Mouse (Mus musculus): ENCODE measurements around the gene Mep1a.

The Mep1a gene

DNA sequence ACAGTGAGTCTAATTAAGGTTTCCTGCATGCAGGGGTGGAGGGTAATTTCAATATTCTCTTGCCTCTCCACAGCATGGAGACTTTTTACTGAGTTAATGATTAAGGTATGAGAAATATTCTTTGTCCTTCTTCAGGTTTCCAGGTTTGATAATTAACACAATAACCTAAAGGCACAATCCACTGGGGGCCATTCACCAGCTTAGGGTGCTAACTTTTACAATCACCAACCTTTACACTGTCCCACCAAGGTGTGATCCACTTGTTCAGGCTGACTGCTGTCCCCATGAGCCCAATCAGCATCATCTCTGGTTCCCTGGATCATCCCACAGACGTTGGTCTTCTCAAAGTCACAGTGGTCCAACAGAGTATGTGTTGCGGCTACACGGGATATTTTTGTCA lies 16.6 kb downstream of the Mep1a start:
- in situ Hi-C loops (cut with MboI, MseI) = no loop called here

DNA sequence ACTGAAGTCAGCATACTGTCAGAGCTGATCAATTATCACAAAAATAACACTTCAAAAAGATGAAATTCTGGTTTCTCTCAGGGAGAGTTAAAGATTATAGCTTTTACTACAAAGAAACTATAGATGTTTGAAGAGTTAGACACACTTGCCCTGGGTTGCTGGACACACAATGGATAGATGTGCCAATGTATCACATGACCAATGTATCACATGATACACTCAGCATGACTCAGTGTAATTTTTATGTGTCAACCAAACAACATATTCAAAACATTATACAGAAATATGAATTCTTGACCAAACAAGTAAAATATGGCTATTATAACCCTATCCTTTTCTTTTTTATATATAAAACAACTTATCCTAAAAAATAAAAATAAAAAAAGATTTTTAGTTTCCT lies 25.0 kb downstream of the Mep1a start:
- in situ Hi-C loops (cut with MboI, MseI) = no loop called here

DNA sequence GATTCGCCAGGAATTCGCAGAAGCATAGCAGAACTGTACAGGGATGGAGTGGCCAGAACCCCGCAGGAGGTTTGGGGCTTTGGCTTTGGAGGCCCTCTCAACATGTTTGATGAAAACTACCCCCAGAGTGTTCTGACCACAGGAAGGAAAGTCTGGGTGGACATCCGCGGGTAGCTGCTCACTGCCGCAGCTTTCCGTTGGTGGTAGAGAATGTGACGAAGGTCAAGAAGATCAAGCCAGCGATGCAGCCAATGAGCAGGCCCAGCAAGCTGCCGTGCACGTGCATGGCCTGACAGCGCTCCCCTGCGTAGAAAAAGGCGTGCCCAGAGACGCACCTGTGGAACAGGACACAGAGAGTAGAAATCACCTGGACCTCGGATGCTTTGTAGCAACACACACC lies 27.8 kb downstream of the Mep1a start:
- in situ Hi-C loops (cut with MboI, MseI) = loop anchor here (25.0 kb wide), 1 partner anchor 462 kb away; the partner anchor contains the start of gene Tnfrsf21

DNA sequence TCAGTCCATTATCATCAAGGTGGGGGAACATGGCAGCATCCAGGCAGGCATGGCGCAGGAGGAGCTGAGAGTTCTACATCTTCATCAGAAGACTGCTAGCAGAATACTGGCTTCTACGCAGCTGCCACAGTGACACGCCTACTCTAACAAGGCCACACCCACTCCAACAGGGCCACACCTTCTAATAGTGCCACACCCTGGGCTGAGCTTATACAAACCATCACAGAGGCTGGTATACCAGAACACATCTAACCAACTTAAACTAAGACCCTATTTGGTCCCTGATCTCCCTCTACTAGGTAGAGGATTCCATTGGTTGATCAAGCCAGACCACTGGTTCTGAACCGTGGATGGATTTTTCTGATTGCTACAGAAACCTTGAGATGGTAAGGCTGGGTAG lies 30.1 kb downstream of the Mep1a start:
- in situ Hi-C loops (cut with MboI, MseI) = loop anchor here (25.0 kb wide), 1 partner anchor 460 kb away; the partner anchor contains the start of gene Tnfrsf21

DNA sequence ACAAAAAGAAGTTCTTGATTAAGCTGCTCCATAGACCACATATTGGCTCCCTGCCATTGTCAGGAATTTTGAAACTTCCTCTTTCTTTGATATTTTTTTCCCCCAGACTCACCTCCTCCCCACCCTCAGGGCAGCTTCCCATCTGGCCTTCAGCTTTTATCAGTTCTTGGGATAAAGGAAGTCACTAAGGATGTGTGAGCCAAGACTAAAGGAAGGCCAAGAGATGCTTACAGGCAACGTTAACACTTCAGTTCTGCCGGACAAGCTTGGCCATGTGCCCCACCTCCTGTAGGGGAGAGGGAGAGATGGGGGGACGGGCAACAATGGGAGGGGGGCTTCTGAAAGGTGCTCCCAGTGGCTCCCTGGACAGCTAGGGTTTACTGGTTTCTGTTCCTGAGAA lies 32.6 kb downstream of the Mep1a start:
- in situ Hi-C loops (cut with MboI, MseI) = loop anchor here (25.0 kb wide), 1 partner anchor 458 kb away; the partner anchor contains the start of gene Tnfrsf21

DNA sequence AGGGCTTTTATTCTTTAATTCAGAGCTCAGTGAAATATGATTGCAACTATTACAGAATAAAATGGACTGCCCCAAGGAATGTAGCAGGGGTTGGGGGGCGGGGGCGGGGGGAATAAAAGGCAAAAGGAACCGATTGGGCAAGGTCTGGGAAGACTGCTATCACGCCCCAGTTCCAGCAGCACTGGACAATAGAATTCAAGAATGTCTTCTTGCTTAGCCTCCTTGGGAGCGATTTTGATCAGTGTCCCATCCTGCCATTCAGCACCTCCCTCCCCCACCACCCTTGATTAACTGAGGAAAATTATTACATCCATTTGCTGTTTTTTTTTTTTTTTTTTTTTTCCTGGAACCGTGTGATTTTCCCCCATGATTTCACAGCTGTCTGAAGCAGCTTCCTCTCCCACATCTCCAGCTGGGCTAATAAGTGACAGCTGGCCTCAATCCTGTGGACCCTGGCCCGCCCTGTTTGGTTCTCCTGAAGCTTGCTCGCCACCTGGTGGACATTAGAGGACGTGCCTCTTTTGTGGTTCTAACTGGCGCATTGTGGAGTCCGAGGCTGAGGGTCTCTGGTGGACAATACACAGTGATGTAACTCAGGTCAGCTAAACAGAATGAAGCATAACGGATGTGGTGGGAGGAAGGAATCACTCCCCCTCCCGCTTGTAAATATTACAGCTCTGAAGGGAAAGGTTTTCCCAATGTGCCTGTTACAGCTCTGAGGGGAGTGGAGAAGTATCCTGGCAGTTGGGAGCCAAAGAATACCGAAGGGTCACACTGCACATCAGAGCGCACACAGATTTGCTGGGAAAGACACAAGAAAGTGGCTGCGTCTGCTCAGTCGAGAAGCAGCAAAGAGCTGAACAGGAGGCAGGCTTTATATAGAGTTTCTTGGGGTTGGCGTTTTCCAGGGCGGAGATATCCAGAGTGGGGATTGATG lies 42.1 kb downstream of the Mep1a start:
- in situ Hi-C loops (cut with MboI, MseI) = loop anchor here (25.0 kb wide), 1 partner anchor 448 kb away; the partner anchor contains the start of gene Tnfrsf21

DNA sequence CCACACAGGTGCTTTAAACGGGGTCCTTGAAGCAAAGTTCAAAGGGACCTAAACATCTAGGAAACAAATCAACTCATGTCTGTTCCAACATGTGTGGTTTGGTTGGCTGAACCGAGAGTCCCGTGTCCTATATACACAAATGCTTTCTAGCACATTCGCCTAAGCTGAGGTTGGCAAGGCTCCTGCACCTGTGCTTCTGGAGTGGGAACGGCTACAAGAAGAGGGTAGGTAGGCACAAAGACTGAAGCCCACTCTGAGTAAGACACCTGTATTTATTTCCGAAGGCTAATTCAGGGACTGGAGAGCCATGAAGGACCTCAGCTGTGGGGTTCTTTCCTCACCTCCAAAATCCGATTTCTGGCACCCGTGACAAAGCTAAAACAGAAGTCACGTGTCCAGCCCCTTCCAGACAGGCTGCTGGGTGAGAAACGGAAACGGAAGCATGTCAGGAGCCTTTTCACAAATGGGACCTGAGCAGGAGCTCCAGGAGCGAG lies 42.8 kb downstream of the Mep1a start:
- in situ Hi-C loops (cut with MboI, MseI) = loop anchor here (5.0 to 25.0 kb wide), 2 partner anchors 197 to 447 kb away; partner anchors contain the start of gene Tnfrsf21

DNA sequence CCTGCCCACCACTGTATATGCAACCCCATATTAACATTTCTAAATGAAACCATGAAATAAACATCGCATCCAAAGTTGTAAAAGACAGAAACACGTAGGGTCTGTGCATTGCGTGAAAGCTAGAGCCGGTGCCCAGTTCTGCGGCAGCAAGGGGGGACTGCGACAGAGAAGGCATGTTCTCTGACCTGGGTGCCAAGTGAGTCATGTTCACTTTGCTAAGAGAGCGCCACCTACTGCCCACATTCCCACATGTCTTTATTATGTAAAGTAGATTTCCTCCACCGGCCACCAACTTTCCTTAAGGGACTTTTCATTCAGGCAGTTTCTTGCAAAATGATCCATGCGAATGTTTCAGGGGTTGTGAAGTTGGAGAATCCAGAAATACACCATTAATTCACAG lies 44.0 kb downstream of the Mep1a start:
- in situ Hi-C loops (cut with MboI, MseI) = loop anchor here (5.0 to 25.0 kb wide), 2 partner anchors 196 to 446 kb away; partner anchors contain the start of gene Tnfrsf21

DNA sequence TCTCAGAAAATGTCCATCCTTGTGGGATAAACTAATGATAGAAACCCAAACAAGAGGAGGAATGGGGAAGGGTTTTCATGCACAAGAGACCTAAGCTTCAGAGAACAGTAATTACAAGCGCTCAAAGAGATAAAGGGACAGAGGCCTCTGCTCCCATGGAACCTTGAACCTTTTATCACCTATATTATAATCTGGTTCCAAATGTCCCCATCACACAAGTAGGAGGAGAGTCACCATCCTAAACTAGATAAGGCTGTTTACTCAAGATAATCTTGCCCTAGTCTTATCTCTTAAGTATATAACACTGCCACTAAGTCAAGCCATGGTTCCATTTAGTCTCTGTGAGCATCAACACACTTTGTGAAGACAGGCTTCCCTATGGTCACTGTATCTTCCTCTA lies 51.4 kb downstream of the Mep1a start:
- in situ Hi-C loops (cut with MboI, MseI) = loop anchor here (25.0 kb wide), 1 partner anchor 439 kb away; the partner anchor contains the start of gene Tnfrsf21

DNA sequence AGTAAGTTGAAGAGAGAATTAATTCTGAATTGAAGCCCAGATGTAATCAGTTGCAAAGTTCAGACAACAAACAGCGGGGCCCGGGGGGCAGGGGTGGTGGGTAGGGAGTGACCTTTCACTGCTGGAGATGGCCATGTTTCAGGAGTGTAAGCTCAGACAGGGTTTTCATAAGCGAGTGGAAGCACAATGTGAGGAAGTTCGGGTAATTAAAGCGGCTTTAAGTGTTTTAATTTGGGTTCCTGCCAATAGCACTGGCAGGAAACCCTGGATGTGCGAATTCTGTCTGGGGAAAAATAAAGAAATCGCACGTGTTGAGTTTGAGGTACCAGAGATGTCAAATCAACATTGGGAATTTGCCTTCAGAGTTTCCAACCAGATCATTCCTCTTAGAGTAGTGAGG lies 68.1 kb downstream of the Mep1a start:
- in situ Hi-C loops (cut with MboI, MseI) = no loop called here

DNA sequence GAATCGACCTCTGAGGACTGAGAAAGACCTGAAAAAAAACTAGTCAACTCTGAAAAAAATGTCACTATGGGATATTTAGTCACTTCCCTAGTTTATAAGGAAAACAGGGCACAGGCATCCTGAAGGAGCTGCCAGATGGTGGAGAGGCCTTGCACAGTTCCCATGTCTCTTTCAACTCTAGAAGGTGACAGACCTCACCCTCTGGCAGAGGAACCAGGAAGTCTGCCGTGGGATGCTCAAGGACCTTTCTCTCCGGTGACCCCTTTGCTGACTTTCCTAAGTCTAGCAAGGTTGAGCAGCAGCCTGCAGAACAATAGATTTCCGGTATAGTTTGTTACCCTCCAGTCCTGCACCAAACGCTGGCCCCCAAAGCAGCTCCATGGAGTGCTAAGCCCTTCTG lies 70.9 kb downstream of the Mep1a start:
- in situ Hi-C loops (cut with MboI, MseI) = no loop called here
